Mouse (Mus musculus): ENCODE measurements around the gene Mrpl21. TPM values are rescaled to one million over a fixed set of nuclear protein-coding genes. Genes with fewer than 3 reads are reported as not detected.

Gene Mrpl21
- total RNA-seq, 2 experiments from 2014 or later, result 77.3 to 80.9 TPM

DNA sequence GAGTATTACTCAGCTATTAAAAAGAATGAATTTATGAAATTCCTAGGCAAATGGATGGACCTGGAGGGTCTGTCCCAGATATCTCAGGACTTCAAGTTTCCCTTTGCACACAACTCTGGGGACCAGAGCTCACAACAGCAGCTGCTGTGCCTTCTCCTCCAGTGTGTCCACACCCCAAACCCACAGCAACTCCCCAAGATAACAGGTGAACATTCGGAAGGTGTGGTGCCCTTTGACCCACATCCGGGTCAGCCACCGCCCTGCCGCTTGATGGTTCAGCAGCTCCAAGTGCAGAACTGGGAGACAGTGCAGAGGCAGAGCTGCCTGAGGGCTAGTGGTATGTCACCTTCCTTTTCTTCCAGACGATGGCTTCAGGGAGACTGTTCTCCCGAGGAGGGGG is 12.5 kb downstream of the Mrpl21 start:
- no peak for DNase-seq
- intact Hi-C loops (cut with DNase I), result no loop called here

DNA sequence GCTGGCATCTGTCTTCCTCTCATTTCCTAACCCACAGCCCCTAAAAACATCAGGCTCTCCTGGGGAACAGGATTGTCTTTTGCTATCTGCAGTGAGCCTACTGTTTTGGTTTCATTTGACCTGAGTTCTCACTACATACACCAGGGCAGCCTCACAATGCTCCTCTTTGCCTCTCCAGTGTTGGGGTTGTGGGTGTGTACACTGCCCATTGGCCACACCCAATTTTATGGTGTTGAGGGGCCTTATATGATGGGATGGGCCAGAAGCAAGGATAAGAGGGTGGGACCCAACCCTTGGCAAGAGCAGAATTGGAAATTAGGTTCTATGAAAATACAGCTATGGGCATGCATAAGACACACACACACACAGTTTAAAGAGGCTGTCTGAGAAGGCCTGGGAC is 14.3 kb downstream of the Mrpl21 start:
- intact Hi-C loops (cut with DNase I), result no loop called here
- no peak for DNase-seq

DNA sequence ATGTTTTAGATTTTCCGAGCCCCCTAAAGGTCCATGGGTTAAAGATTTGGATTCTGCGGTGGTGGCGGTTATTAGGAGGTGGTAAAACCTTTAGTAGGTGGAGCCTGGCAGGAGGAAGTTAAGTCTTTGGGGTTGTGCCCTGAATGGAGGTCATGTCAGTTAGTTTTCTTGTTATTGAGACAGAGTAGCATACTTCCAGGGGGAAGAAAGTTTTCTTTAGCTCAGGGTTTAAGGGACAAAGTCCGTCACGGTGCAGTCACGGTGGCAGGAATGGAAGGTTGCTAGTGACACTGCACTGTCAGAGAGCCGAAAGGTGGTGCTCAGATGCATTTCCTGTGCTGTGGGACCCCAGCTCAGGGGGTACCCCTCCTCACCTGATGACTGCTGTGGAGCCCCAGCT is 15.1 kb downstream of the Mrpl21 start:
- no peak for DNase-seq
- intact Hi-C loops (cut with DNase I), result no loop called here

DNA sequence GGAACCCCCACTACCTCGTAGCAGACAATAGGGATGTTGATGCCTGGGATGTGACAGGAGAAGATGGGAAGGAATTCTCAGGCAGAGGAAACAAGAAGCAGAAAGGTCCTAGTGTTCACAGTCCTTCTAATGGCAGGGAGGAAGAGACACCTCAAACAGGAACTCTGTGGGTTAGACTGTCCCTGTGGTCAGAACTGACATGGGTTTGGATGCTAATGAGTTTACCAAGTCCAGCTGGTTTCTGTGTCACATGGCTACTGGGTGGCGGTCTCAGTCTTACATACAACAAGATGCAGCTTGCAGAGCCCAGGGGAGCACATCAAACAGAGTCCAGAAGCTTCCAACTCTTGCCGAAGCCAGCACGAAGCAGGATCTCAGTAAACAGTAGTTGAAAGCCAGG is 21.3 kb downstream of the Mrpl21 start:
- intact Hi-C loops (cut with DNase I), result no loop called here

DNA sequence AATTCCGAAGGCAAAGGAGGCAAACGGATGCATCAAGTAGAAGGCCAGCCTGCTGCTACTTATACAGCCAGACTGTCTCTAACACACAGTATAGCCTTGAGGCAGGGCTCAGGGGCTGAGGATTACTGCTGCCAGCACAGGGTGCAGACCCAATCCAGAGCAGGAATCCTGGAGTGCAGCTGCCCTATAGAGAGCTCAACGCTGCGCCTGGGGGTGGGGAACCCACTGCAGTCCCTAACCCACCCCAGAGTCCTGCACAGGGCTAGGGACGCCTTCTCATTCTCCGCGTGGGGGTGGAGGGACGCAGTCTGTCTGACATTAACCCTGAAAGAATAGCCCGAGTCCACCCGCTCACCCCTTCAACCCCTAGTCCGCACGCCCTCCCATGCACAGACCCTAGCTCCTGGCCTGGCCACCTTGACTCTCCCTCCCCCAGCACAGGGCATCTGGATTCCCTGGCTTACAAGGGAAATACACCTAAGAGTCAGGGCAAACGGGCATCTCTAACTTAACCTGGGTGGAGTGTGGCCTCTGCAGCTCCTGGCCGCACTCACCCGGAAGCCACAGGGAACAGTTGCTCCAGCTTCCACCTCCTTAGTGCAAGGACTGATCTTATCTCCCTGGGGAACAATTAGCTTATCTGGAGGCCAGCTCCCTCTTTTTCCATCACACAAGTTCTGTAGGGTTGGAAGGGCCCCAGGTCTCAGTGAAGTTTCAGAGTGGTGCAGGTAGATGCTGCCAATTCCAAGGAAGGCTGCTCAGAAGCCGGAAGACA is 24.7 kb downstream of the Mrpl21 start:
- no peak for DNase-seq
- intact Hi-C loops (cut with DNase I), result no loop called here

More for the DNA sequence above, 21.3 kb downstream of the Mrpl21 start:
- DNase-seq, result no peak

DNA sequence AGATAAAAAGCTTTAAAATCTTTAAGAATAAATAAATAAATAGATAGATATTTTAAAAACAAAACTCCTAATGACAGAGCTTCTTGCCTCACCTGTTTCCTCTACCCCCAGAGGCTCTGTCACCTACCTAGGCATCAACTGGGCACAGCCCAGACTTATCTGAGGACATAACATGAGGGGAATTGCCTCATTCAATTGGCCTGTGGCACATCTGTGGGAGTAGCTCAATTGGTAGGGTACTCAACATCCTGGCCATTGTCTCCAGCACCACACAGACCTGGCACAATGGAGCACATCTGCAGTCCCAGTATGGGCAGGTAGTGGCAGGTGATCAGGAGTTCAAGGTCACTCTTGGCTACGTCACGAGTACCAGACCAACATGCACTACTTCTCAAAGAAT is 36.6 kb downstream of the Mrpl21 start:
- DNase-seq, result no peak
- intact Hi-C loops (cut with DNase I), result no loop called here

DNA sequence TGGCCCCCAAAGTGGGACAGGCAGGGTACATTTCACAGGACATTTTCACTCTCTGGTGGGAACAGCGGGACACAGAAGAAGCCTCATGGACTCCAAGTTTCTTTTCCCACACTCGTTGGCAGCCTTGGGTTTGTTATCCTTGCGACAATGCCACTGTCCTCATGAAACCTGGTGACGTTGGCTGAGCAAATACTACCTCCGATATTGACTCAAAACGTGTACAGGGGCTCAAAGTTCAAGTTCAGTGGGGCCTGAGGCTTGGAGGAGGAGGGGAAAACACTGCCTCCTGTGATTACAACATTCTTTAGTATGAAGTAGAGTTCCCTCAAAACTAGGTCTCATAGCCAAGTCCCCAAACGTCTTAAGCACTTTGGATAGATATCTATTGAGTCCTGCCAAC is 37.4 kb downstream of the Mrpl21 start:
- intact Hi-C loops (cut with DNase I), result loop anchor here (2.0 to 10.0 kb wide), 4 partner anchors 27 to 365 kb away; partner anchors contain the start of genes Ighmbp2, Lrp5, Mrpl21 and Ppp6r3

DNA sequence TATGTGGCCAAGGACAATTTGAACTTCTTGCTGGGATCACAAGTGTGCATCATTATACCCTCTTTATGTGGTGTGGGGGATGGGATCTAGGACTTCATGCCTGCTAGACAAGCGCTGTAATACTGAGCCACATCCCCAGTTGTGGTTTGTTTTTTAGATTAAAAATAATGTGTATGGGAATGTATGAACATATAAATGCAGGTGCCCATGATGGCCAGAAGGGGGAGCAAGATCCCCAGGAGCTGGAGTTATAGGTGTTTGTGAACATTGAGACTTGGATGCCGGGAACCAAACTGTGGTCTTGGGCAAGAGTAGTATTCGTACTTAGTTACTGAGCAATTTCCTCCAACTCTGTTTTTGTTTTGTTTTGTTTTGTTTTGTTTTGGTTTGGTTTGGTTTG is 38.1 kb downstream of the Mrpl21 start:
- DNase-seq, result no peak
- intact Hi-C loops (cut with DNase I), result loop anchor here (2.0 to 10.0 kb wide), 4 partner anchors 28 to 364 kb away; partner anchors contain the start of genes Ighmbp2, Lrp5, Mrpl21 and Ppp6r3

More for the DNA sequence above, 37.4 kb downstream of the Mrpl21 start:
- DNase-seq, result no peak

DNA sequence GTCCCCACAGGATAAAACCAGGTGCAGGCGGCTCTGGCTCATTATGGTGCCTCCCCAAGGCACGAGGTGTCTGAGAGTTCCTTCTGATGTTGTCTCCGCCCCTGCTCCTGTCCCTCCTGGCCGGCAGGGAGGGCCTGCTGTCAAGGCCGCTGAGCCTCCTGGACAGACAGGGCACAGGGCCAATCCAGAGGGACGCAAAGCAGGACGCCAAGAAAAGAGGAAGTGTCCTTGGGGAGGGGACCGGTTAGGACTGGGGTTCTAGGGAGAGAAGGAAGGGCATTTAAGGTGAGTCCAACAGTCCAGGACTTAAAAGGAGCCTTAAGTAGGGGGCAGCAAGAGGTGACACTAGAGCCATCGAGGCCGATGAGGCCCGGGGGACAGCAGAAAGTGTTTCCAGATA is 38.9 kb downstream of the Mrpl21 start:
- intact Hi-C loops (cut with DNase I), result loop anchor here (2.0 to 10.0 kb wide), 4 partner anchors 29 to 363 kb away; partner anchors contain the start of genes Ighmbp2, Lrp5, Mrpl21 and Ppp6r3
- peak; percentile 82 to 83 for DNase-seq

DNA sequence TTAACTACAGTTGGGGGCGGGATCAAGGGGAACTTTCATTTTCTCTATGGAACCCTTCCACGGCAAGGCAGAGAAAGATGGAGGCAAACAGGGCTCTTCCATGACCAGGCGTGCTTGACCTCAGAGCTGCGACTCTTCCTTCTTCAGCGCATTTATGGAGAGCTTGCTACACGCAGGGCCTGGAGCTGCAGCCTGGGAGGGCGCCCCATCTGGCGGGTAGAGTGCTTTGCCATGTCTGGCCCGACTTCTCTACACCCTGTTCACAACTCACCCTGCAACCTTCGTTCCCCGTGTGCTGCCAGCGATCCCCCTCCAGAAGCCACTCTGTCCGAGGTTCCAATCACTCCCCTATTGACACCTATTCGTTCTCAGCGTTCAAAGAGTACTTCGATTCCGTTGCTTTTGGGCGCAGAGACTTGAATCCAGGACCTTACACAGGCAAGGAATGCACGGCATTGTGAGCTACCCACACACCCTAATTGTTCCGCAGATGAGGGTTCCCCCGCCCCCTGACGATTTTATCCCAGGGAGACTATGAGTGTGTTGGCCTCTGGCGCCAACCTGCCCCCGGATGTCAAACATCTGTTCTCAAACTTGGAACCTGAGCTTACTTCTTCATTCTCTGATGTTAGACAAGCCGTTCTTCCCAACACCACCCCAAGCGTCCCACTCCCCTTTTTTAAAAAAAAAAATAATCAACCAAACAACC is 39.7 kb downstream of the Mrpl21 start, which contains the start of gene Cpt1a:
TSS of gene Cpt1a (plus strand) at position 74 of the 709 bp plus-strand sequence.
- peak; percentile 59 to 71 for DNase-seq
- intact Hi-C loops (cut with DNase I), result loop anchor here (5.0 to 10.0 kb wide), 3 partner anchors 40 to 362 kb away; partner anchors contain the start of genes Ighmbp2, Lrp5, Mrpl21 and Ppp6r3

DNA sequence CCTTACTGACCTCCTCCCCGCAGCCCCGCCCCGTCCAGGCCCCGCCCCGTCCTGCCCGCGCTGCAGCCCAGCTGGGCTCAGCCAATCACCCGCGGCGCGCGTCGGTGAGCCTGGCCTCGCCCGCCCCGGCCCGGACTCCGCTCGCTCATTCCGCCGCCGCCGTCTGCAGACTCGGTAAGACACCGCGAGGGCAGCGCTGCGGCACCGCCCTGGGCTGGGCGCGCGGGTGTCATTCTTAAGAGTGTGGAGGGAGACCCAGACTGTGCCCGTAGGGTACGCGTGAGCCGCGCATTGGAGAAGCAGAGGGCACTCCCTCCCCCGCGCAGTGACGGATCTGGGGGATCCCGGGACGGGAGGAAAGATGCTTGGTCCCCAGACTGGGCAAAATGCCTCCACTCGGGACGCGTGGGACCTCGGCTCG is 40.5 kb downstream of the Mrpl21 start:
- intact Hi-C loops (cut with DNase I), result loop anchor here (5.0 to 10.0 kb wide), 3 partner anchors 41 to 362 kb away; partner anchors contain the start of genes Ighmbp2, Lrp5, Mrpl21 and Ppp6r3

DNA sequence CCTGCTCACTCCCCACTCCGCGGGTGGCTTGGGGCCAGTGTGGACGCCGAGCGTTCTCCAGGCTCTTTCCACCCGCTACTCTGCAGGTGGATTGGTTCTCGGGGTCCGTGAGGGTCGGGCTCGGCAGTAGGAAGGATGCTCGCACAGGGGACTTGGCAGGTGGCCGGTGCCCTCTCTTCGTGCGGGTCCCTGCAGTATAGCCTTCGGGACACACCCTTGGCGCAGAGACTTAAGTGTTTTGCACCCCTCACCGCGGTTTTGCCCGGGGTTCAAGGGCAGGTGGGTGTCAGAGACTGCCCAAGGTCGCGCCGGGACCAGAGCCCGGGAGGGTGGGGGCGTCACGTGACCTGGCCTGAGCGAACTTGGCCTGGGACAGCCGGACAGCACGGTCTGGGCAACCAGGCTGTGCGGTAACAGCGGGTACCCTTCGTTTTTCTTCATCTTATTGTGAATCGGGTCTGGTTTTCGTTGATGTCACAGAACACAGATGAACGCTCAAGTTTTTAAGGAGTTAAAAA is 41.1 kb downstream of the Mrpl21 start:
- intact Hi-C loops (cut with DNase I), result loop anchor here (5.0 to 10.0 kb wide), 3 partner anchors 42 to 361 kb away; partner anchors contain the start of genes Ighmbp2, Lrp5, Mrpl21 and Ppp6r3
- peak; percentile 81 to 84 for DNase-seq

More for the DNA sequence above, 40.5 kb downstream of the Mrpl21 start:
- peak; percentile 92 to 93 for DNase-seq

DNA sequence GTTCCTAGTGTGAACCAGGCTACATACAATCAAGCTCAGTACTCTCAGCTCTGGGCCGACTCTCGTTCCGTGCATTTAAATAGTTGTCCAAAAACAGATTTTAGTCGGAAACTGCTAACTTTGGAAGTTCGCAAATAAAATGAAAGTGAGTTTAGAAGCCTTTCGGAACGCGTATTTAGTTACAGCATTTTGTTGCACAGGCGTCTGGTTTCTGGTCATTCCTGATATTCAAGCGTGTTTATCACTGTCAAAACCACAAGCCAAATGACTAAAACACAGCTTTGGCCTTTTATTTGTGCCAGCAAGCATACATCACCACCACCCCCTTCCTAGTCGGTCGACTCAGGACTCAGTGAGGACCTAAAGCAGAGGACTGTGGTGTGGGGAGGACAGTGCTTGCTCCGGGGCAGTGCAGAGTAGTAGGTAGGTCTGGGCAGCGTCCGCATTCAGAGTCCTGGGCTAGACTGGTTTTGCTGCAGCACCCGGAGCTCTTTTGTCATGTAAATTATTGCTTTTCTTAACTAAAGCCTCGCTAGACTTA is 41.6 kb downstream of the Mrpl21 start:
- DNase-seq, result peak in 1 of 2 experiments; percentile 40
- intact Hi-C loops (cut with DNase I), result loop anchor here (5.0 to 10.0 kb wide), 3 partner anchors 42 to 360 kb away; partner anchors contain the start of genes Ighmbp2, Lrp5, Mrpl21 and Ppp6r3

DNA sequence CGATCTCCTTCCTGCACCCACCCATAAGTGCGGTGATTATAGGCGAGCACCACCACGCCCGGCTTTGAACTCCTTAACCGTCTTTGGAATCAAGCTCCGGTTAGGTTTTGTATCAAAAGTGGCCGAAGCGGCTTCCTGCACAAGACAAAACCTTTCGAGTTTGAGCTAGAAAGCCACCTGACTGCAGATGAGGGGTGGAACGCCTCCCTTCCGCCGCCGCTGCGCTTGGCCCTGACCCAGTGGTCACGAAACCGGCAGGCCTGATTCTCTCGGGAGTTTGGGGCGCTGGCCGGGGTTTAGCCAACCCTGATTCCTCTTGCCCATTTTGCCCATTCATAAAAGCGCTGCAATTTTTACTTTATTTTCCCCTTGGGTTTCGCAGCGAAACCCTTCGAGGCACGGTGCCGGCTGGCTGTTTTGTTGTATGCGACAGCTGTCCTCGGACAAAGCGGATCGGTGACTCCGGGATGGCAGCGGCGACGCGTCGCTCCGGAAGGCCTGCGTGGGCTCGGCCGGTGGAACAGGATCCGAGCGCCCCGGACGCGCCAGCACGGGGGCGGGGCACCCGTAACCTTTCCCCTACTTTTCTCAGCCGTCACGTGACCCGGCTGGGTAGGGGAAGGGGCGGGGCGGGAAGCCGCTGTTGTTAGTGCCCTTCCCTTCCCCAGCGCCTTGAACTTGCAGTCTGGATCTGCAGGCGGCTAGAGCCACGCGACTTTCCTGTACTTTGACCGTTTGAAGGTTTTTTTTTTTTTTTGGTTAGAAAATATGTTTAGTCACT is 42.4 kb downstream of the Mrpl21 start:
- DNase-seq, result peak; percentile 94 to 97
- intact Hi-C loops (cut with DNase I), result loop anchor here (5.0 to 10.0 kb wide), 3 partner anchors 43 to 360 kb away; partner anchors contain the start of genes Ighmbp2, Lrp5, Mrpl21 and Ppp6r3

DNA sequence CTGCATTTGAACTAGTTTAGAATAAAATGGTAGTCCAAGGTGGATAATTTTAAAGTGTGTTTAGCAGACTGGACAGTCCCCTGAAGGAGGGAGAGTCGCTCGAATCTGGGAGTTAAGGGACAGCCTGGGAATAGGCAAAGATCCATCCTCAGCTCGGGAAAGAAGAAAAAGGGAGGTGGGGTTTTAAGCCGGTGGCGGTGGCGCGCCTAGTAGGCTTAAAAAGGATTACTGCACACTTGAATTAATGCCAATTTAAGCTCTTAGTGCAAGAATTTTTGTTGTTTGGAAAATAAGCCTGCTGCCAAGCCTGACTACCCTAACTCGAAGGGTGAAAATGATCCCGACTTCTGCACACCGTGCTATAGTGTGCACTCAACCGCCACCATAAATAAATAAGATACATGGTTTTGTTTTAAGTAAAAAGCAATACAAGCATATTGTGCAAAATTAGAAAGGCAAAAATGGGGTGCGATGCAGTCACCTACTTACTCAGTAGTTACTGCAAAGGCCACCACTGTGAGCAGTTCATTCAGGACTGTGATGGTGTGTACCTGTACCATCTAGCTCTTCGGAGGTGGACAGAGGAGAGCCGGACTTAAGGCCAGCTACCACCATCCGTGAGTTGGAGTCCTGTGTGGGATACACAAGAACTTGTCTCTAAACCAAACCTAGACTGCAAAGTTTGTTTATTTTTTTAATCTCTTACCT is 43.2 kb downstream of the Mrpl21 start:
- DNase-seq, result peak in 1 of 2 experiments; percentile 40
- intact Hi-C loops (cut with DNase I), result loop anchor here (10.0 kb wide), 2 partner anchors 249 to 359 kb away; partner anchors contain the start of genes Lrp5 and Ppp6r3

DNA sequence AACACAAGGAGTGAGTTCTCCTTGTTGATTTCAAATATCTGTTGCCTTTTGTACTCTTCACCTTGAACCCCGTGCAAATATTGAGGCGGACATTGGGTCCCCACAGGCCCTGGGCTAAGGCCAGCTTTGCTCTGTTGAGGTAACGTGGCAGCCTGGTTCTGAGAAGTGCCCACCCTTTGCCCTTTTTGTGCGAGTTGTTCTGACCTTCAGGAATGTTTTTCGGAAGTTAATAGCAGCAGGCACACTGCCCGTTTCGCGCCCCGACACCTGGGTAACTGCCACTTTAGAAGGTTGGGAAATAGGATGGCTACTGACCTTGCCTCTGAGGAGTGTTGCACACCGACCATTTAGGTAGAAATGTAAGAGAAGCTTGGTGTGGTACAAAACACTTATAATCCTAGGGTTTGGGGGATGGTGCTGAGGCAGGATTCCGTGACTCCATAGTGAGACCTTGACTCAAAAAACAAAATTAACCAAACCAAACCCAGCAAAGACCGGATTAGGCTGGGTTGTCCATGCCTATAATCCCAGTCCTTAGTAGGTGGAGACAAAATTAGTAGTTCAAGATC is 43.9 kb downstream of the Mrpl21 start:
- peak in 1 of 2 experiments; percentile 53 for DNase-seq
- intact Hi-C loops (cut with DNase I), result loop anchor here (10.0 kb wide), 2 partner anchors 248 to 358 kb away; partner anchors contain the start of genes Lrp5 and Ppp6r3

DNA sequence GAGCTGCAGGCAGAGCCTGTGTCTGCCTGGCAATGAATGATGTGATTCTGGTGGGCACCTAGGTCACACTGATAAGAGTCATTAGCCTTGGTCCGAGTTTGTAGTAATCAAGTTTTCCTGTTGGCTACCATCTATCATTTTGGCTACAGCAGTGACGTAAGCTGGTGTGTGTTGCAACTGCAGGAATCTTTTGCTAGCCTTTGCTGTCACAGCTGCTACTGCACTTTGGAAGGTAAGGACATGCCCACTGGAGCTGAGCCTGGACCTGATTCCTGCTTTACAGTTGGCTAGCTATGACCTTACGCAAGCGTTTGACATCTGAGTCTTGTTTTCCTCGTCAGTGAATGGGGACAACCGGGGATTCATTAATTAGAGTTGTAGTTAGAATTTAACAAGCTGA is 50.5 kb downstream of the Mrpl21 start:
- no peak for DNase-seq
- intact Hi-C loops (cut with DNase I), result no loop called here

All from heart, postnatal 14 days (tissue).